Mouse (Mus musculus) 416B (cell line): ENCODE measurements around the gene BC025920.
A peak's percentile ranks its signal among the peaks of the same experiment; 100 is the strongest.
"Not testable (repeated sequence)": the region's sequence is repeated elsewhere in the genome, so short reads cannot be mapped to it uniquely, and the experiment has no call there.

Experiments used
- DNase-seq: peaks from one replicate; pipeline ENCODE4 v3.0.0; 2011; ENCODE audit warnings: low read depth

Gene BC025920

DNA sequence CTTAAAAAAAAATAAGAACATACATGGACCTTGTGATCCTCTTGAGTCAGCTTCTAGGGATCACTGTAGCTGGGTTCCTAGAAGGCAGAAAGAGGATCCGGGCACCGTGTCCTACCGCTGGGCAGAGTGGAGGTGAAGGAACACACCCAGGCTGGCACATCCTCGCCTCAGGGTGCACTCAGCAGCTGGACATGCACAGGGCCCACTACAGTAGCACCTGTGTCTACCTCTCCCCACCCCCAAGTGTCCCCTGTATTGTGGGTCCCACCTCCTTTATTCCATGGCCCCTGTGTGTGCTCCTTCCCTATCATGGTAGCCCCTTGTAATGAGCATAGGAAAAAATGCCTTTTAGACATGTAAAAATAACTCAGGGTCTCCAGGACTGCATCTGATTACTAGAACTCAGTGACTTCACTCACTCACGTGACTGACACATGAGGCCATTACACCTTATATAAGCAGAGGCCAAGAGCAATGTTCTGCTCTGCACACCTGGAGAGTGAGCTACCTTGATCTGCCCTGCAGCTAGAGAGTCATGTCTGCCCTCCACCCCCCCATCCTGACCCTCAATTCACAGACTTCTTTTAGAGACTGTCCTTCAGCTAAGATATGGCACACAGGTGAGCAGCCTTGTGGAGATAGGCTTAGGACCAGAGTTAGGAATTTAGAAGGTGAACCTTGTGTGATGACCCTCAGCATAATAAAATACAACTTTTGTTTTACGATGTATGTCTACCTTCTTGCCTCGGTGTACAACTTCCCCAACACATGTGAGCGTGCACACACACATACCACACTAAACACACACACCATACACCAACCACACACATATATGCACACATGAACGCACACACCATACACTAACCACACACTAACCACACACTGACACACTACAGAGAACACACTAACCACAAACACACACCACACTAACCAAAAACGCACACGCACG is 1.8 kb upstream of the BC025920 start:
- DNase-seq = no peak

DNA sequence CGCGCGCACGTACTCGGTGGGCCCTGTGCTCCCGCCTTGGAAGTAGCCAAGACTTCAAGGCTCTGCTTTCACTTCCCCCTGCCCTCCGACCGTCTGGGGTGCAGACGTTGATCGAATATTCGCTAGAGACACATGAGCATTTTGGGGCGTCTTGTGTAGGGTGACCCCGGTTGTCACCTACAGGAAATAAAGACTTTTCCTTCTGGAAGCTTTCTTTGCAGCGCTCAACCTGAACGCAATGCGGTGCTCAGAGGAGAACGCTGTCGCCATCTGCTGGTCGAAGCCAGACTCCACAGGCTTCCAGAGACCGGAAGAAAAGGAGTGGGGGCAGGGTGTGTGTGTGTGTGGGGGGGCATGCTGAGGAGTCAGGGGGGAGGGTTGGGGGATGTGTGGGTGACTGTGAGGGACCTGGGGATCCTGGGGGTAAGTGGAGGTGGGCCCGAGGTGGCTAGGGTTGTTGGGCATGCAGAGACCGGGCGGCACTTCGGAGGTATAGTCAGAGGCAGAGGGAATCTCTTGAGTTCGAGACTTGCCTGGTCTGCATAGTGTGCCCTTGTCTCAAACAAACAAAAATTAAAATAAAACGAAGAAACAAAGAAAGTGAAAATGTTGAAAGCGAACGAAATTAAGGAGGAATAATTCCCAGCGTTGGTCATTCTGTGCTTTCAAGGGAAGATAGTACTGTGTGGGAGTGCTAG is 953 bp upstream of the BC025920 start:
- peak; percentile 92 for DNase-seq

DNA sequence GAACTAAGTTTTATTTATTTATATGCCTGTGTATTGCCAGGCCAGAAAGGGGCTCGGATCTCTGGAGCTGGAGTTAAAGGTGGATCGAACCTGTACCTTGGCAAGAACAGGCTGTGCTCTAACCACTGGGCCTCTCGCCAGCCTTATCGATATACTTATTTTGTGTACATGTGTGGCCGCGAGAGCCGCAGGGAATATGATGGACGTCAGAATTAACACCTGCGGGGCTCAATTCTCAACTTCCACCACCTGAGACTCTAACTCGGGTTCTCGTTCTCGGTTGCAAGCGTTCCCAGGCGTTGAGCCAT is 450 bp upstream of the BC025920 start:
- no peak for DNase-seq

DNA sequence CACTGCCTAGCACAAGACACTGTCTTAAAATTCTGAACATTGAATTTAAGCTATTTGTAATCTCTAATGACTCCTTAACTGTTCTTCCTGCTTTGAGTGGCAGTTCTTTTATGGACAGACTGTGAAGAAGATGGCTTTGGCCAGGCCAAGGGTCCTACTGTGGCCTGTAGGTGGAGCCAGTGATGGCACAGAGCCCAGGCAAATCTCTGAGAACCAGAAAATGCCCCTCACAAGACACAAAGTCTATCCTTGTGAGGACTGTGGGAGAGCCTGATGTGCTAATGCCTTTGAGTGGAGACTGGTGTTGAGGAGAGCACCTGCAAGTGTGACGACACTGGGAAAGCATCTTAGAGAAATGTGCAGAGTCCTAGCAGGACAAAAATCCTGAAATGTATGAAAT is 2.2 kb downstream of the BC025920 start:
- DNase-seq = peak; percentile 55

DNA sequence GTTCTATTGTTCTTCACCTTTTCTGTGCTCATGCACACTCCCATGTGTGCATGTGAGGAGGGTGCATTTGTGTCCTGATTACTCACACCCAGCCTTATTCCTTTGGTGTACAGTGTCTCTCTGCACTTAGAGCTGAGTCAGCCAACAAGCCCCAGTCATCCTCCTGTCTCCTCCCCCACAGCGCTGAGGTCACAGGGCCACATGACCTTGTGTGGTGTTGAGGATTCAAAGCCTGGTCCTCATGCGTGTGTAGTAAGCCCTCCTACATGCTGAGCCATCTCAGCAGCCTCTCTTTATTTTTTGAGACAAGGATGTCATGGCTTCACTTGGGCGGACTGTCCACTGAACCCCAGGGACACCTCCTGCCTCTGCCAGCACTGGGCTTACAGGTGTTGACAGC is 6.7 kb downstream of the BC025920 start:
- peak; percentile 67 for DNase-seq

DNA sequence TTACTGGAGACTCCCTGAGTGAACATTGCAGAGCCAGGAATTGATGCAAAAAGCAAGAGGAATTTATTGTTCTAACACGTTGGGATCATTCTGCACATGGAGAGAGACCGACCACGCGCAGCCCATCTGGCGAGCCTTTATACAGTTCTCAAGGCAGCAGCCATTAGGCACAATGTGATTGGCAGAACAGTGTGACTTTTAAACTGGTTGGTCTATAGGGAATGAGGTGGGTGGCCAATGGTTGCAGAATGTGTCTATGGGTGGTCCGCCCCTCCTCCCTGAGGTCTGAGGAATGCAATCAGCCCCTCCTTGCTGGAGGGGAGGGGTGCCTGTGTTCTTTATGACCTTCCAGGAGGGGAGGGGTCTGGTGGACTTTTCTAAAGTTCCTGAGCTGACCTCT is 9.4 kb downstream of the BC025920 start:
- no peak for DNase-seq

DNA sequence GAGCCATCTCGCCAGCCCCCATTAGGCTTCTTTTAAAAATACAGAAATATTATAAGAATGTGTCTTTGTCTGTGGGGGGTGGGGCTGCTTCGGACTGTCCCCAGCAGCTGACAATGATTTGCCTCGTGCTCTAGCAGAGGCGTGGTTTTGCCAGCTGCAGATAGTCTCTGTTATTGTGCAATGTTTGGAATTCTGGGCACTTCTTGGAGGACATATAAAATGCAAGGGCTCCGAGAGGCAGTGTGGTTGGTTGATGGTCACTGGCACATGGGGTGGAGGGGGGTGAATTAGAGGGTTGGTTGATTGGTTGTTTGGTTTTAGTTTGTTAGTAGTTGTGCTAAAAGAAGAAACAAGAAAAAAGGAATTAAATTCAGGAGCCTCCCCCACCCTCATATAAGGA is 13.9 kb downstream of the BC025920 start:
- no peak for DNase-seq

DNA sequence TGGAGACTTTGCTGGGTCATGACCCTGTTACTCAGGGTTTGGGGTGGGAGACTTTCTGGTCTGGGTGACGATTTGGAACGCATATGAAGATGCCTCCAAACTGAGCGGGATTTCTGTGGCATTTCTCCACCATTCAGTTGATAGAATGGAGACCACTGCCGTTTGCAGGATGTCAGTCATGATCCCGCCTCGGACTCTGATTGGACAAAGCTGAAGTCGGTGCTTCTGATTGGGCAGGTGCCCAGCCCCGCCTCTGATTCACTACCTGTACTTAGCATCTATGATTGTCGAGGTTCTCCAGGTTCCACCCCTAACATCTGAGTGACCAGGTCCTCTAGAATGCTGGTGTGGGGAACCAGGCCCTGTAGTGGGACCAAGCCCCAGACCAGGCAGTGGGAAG is 14.7 kb downstream of the BC025920 start:
- DNase-seq = no peak

DNA sequence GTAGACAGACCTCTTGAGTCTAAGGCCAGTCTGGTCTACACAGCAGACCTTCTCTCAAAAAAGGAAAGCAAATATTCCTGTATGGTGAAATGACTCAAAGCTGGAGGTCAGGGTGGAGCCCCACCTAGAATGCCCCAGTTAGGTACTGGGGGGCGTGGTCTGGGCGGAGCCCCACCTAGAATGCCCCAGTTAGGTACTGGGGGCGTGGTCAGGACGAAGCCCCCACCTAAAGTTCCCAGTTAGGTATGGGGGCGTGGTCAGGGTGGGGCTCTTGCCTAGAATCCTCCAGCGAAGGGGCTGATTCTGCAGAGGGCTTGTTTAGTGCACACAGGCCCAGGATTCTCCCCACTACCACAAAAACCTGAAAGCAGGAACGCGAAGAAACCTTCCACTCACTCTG is 17.4 kb downstream of the BC025920 start:
- DNase-seq = no peak

DNA sequence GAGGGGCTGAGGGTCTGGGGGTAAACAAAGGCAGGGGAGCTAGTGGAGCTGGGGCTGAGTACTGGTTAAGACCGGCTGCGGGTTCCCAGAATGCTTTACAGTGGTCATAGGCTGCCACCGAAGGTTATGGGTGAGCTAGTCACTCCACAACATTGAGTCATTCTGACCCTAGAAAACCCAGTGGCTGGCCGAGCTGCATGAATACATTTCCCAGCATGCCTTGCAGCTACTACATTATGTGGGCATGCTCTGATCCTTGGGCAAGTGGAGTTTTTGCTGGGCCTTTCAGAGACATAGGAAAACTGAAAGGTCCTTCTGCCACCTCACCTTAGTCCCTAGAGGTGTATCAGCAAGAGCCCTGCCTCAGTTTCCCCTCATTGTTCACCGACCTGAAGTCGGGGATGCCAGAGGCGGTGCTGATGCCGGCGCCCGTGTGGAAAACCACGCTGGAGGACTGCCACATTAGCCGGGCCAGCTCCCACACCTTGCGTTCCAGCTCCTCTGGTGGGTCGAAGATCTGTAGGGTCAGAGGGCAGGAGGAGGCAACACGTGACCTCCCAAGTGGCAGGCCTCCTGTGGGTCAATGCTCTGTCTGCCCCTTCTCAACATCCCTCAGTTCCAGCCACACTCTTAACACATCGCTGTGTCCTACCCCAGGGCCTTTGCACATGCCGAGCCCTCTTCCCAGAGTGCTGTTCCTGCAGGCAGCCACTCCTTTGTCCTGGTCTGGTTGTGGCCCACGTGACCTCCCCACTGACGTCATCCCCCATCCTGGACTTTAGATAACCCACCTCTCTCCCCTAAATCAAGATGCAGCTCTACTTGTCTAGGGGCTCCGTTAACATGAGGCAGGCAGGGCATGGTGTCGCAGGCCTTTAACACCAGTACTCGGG is 20.3 kb downstream of the BC025920 start:
- peak; percentile 77 for DNase-seq

DNA sequence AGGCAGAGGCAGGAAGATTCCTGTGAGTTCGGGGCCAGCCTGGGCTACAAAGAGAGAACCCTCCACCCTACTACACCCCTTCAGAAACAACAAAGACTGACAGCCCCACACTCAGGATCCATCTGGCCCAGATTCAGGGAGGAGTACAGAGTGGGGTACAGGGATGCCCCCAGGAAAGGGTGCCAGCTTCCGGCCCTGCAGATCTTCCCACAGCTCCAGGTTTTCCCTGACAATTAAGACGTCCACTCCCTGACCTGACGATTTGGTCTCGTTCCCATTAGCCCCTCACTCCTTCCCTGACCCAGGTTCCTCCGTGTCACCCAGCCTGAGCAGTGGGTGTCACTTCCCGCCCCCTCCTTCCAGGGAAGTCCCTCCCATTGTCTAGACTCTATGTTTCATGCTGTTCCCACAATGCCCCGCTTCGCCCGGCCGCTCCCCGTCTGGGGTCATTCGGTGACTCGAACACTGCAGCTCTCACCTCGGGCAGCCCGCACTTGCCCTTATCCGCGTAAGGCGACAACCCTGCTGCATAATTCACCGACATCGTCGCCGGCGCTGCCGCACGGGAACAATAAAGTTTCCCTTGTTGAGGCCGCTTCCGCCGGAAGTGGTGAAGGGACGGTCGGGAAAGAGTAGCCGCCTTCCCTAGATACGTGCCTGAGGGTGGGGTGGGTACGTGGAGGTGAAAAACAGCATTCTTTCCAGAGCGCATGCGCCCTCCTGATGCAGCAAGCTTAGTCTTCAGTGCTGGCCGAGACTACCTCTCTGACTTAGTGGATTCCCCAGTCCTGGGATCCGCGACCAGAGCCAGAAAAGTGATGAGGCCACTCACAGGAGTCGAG is 21.1 kb downstream of the BC025920 start, which contains the start of gene Sirt6:
Gene Sirt6 (minus strand): TSS at position 804 of the 842 bp plus-strand sequence.
- DNase-seq = peak; percentile 98

DNA sequence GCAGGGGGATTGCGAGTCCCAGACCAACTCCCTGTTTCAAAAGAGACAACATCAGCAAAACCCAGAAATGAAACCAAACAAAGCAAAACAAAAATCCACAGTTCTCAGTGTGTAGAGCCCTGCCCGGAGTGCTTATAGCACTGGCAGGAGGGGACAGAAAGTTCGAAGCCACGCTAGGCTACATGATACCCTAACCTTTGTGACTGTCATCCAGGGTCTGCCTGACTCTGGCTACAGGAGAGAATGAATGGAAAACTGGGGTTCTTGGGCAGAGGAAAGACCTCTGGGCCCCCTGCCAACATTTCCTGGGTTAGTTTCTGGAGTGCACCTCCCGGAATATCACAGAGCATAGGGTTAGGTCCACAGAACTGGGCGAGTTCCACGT is 21.8 kb downstream of the BC025920 start:
- no peak for DNase-seq

DNA sequence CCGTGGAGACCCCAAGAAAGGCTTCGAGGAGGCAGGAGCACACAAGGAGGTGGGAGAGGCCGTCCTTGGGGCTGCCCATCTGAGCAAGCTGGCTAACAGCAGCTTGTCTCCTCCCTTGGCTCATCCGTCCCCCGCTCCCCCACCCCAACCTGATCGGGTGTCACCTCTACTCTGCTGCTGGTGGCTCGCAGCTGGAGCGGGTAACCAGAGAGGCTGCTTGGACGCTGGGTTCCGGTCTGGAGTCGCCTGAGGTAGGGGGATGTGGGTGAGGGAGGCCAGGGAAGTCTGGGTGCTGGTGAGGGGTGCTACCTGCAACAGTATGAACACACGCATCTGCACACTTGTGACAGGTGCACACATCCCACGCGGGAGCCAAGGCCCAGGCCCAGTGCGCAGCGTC is 22.3 kb downstream of the BC025920 start, which contains the start of gene Ankrd24:
Gene Ankrd24 (plus strand): TSS at position 151 of the 400 bp plus-strand sequence.
- no peak for DNase-seq

DNA sequence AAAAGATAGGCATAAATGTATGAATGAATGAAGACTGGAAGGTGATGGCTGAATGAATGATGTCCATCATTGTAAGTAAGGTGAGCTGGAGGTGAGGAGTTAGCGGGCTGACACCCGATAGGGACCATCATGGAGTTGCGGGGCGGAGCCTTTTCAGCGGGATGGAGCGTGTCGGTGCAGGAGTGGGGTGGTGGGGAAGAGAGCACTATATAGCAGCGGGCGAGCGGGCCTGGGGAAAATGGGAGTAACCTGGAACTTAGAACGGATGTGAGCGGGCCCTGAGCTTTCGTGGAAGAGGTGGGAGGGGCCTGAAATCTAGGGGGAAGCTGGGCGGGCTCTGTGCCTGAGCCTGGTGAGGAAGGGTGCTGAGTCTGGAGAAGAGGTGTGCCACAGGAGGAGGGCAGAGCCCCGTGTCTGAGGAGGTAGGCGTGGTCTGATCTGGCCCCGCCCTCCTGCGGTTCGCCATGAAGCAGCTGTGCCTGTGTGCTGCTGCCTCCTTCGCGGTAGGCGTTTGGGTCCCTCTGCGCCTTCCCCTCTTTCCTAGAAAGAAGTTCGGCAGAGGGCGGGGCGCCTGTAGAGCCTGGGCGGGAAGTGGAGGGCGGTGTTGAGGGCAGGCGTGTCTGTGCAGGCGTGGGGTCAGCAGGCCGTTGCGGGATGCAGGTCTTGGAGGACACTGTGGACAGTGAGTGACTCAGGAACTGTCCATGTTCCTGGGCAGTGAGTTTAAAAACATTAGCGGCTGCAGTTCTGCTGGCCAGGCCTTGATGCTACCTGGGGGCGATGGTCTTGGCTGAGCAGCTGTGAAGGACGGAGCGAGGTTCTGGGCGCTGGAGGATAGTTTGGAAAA is 27.4 kb downstream of the BC025920 start:
- peak; percentile 93 for DNase-seq

DNA sequence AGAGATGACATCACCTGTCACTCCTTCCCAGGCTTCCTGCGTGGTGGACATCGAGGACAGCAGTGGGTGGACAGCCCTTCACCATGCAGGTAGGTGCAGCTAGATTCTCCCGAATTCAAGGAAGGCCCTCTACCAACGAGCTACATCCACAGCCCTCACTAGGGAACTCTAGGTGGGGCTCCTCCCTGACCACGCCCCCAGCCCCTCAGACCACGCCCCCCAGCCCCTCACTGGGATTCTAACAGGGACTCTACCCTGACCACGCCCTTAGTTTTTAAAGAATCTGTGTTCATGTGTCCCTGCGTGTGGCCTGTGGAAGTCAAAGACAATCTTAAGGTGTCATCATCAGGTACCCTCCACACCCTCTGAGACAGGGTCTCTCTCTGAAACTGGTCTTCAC is 30.3 kb downstream of the BC025920 start:
- DNase-seq = no peak

DNA sequence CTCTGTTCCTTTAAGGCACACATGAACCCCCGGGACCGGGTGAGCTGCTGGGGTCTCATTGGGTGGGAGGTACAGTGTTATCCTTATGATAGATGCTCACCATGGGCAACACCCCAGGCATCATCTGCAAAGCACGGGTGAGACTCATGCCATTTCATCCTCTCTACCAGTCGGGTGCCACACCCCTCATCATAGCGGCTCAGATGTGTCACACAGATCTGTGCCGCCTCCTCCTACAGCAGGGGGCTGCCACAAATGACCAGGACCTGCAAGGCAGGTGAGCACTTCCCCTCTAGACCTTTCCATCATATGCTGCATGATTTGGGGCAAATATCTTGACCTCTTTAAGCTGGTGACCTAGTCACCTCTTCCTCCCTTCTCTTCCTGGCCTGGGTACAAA is 32.0 kb downstream of the BC025920 start:
- no peak for DNase-seq

DNA sequence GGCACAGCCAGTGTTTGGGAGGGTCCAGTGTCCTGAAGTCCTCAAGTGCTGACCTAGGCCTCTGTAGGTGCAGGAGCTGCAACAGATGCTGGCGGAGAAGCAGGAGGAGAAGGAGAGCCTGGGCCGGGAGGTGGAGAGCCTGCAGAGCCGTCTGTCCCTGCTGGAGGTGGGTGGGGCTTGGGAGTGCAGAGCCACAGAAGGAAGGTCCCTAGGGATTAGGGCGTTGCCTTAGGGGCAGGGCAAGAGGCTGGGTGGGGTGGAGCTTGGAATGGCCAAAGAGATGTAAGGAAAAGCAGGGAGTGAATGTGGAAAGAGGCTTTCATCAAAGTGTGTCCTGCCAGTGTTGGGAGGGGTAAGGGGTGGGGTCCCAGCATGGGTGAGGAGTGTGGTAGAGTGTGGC is 34.8 kb downstream of the BC025920 start:
- not testable (repeated sequence) for DNase-seq

DNA sequence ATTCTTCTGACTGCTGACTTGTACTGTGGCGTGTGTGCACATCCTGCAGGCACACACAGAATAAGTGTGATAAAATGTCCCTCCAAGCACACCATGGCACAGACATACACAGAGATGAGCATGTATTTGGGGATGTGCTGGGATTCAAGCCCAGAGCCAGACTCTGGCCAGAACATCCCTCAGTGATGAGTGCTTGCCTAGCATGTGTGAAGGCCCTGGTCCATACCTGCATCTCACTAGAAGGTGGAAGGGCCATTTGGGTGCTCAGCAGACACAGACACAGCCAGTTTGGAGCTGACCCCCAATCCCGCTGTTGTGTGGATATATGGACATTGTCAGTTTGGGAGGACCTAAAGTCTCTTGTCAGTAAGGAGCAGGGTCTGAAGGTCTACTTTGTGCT is 35.5 kb downstream of the BC025920 start:
- DNase-seq = no peak

DNA sequence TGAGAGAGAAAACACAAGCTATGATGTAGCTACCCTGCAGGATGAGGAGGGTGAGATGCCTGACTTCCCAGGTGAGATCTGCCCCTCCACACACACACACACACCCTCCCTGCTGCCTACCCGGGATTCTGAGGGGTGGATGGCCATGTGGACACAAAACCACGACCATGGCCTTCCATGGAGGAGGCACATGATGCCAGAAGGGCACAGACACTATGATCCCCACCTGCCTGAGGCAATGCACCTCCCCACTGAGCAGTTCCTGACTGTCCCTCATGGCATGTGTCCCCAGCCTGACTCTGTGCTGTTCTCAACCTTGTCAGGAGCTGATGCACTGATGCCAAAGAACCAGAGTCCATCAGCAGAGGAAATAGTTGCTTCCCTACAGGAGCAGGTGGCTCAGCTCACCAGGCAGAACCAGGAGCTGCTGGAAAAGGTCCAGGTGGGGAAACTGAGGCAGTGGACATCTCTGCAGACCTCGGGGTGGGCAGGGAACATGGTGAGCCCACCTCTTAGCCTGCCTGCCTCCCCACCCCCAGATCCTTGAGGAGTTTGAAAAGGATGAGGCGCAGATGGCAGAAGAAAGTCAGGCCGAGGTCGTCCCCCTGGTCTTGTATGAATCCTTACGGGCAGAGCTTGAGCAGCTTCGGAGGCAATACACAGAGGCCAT is 36.0 kb downstream of the BC025920 start:
- no peak for DNase-seq
